Mouse (Mus musculus) splenic B cell, adult 2 months (primary cell): Measurements from ENCODE around the gene Postn.
A peak's percentile ranks its signal among the peaks of the same experiment; 100 is the strongest.

ENCODE experiments used
- DNase-seq: peaks from one replicate; pipeline ENCODE4 v3.0.0-alpha.2; 2011; ENCODE audit warnings: low read depth, low spot score
- H3K27me3 ChIP-seq: 2 replicates; pipeline ENCODE4 v1.6.1; 2012; ENCODE audit warnings: mild to moderate bottlenecking, low read length, moderate library complexity, mixed read lengths; ENCODE audit not compliant: control insufficient read depth, poor library complexity, insufficient read depth, severe bottlenecking
- H3K36me3 ChIP-seq: 2 replicates; pipeline ENCODE4 v1.6.1; 2012; ENCODE audit warnings: mild to moderate bottlenecking, low read length, moderate library complexity, mixed read lengths; ENCODE audit not compliant: control insufficient read depth, poor library complexity, insufficient read depth, severe bottlenecking

Gene Postn

DNA sequence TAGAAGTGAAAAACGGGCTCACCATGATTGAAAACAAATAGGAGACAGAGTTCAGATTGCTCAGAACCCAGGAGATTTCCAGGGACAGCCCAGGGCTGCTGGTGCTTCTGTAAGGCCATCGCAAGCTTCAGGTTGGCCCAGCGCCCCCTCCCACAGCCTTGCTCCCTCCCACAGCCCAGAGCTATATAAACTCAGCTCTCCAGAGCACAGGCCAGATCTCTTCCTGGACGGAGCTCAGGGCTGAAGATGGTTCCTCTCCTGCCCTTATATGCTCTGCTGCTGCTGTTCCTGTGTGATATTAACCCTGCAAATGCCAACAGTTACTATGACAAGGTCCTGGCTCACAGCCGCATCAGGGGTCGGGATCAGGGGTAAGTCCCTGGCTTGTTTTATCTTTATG is at the start of gene Postn:
Postn (plus strand) TSS at position 213 of the 400 bp plus-strand sequence.
- no peak for DNase-seq
- Histone ChIP-seq H3K36me3 (no peaks in the 10 kb centered on the region), H3K27me3 (no peaks in the 10 kb centered on the region)

DNA sequence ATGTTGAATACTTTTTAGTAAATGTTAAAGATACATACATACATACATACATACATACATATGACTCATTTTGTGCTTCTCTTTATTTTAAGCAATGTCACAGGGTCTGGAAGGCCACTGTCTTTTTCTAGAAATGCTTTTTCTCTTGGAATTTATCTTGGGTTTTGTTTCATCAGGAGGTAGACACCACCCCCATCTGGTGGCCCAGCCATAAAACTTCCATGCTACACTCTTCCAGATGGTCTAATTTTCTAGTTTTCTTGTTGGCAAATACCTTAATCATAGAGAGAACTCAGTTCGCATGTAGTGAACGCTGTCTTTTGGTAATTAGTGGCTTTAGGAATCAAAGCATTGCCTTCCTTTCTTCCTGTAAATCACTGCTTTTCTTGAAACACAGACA is 46.9 kb upstream of the Postn start:
- no peak for DNase-seq
- H3K36me3 ChIP-seq, result no peaks in the 10 kb centered on the region

DNA sequence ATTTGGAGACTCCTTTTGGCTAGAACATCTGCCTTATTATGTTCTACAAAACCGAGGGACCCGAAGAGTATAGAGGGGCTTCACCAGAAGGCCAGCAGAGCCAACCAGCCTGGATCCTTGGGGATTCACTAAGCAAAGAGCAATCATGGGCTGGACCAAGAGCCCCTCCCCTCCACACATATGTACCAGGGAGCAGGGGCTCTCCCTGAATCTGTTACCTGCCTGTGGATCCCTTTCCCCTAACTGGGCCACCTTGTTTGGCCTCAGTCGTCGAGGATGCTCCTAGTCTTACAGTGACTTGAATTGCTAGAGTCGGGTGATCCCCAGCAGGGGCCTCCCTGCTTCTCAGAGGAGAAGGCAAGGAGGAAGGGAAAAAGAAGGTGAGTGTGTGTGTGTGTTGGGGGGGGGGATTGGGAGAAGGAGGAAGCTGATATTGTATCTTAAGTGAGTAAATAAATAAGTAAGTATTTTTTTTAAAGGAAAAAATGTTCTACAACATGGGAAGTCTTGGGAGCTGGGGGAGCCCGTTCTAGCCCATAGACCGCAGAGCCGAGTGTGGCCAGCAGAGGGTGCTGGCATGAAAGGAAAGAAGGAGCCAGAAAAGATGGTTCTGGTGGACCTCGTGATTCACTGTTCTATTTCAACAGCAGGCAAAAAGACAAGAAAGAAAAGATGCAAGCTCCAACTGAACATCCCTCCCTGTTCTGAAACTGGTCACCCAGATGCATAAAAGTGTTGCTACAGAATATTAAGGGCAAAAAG is 7.8 kb upstream of the Postn start:
- DNase-seq, result peak; percentile 67
- Histone ChIP-seq H3K27me3 (no peaks in the 10 kb centered on the region), H3K36me3 (no peaks in the 10 kb centered on the region)

More for the DNA sequence above, 46.9 kb upstream of the Postn start:
- no peaks in the 10 kb centered on the region for H3K27me3 ChIP-seq

DNA sequence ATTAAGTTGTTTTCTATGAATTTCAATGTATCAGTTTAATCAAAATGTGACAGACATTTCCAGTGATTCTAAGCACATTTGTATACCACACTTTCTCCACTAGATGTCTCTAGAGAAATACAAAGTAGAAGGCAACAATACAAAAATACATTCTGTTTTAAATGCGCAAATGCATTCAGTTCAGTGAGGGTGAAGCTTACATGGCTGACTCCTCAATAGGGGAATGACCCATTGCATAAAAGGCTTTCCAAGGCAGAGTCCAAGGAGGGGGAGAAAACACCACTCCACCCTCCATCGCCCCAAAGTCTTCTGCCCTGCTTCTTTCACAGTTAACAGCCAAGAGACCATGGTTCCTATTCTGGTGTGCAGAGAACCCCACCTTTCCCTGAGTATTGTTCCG is 3.3 kb upstream of the Postn start:
- no peaks in the 10 kb centered on the region for H3K27me3 ChIP-seq
- peak; percentile 15 for DNase-seq
- no peaks in the 10 kb centered on the region for H3K36me3 ChIP-seq

DNA sequence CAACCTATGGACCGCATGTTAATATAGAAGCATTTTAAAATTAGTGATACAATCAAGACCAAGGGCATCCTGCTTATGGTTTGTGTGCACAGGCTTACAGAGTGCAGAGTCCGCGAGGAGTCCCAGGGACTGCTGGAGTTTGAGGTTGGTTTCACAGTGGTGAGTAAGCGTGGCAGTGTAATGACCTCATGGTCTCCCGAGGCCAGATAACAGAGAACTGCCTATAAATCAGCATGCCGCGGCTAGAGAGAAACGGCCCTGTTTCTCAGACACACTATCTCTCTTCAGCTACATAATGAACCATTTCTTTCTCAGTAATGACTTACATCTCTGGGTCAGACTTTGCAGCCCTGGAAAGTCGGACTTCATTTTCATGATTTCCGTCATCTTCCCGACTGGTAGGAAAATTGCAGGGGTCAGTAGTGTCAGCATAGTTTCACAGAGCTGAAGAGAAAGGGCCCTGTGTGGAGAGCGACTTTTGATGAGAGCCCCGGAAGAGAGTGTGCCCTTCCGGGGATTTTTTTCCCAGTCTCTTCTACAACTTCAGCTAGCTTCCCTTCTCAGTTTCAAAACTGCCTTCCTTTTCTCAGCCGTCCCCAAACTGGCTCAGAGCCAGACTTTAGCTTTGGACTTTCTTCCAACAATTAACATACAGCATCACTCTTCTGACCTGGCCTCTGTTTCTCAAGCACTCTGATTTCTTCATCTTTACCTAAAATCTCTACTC is 2.3 kb upstream of the Postn start:
- no peaks in the 10 kb centered on the region for H3K27me3 ChIP-seq
- DNase-seq, result no peak
- no peaks in the 10 kb centered on the region for H3K36me3 ChIP-seq

DNA sequence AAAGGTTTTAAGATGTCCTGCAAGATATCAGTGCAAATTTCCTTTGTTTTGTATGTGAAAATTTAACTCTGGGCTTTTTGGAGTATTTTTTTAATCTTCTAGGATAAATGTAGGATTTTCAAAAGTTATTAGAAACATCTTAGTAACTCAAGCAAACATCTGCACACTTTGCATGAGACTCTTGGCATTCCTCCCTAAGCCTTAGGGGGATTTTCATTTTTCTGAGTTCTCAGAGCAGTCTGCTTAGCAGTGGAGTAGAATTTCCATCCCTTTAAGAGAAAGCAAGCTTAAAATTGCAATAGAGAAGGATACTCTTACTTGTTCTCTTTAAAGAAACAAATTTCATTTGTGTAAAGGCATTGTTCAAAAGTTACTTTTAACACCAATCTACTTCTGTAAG is 747 bp downstream of the Postn start:
- Histone ChIP-seq H3K27me3 (no peaks in the 10 kb centered on the region), H3K36me3 (no peaks in the 10 kb centered on the region)
- no peak for DNase-seq

DNA sequence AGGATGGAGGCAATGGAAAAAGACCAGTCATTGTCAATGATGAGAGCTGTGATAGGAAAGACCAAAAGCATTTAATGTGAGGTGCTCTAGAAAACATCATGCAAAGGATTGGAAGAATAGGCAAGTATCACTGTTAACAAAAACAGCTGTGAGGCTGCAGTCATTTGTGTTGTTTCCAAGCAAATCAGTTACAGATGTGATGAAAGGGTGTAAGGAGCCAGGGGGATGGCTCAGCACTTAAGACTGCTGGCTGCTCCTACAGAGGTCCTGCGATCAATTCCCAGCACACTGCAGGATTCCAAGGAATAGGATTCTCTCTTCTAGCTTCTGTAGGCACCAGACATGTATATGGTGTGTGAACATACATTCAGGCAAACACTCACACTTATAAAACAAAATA is 10.1 kb downstream of the Postn start:
- DNase-seq, result no peak
- Histone ChIP-seq H3K27me3 (no peaks in the 10 kb centered on the region), H3K36me3 (no peaks in the 10 kb centered on the region)

DNA sequence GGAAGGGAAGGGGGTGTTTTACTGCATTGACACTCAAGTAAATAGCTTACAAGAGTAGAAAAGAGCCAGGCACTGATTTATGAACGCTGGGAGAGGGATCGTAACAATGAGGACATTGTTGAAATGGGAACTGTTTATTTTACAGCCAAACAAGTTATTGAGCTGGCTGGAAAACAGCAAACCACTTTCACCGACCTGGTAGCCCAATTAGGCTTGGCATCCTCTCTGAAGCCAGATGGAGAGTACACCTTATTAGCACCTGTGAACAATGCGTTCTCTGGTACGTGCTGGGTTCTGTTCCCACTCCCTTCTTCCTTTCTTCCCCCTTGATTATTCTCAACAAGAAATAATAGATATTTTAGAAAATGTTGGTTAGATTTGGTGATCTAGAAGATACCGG is 11.7 kb downstream of the Postn start:
- Histone ChIP-seq H3K36me3 (no peaks in the 10 kb centered on the region), H3K27me3 (no peaks in the 10 kb centered on the region)
- no peak for DNase-seq

DNA sequence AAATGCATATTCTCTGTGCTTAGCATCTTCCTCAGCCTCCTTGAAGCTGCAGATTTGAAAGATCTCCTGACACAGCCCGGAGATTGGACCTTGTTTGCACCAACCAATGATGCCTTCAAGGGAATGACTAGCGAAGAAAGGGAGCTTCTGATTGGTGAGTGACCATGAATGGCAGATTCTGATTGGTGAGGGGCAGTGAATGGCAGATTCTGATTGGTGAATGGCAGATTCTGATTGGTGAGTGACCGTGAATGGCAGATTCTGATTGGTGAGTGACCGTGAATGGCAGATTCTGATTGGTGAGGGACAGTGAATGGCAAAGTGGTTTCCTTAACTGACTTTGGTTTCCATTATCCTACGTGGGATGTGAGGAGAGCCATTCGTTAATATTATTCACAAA is 15.1 kb downstream of the Postn start:
- Histone ChIP-seq H3K27me3 (no peaks in the 10 kb centered on the region), H3K36me3 (no peaks in the 10 kb centered on the region)
- DNase-seq, result no peak

DNA sequence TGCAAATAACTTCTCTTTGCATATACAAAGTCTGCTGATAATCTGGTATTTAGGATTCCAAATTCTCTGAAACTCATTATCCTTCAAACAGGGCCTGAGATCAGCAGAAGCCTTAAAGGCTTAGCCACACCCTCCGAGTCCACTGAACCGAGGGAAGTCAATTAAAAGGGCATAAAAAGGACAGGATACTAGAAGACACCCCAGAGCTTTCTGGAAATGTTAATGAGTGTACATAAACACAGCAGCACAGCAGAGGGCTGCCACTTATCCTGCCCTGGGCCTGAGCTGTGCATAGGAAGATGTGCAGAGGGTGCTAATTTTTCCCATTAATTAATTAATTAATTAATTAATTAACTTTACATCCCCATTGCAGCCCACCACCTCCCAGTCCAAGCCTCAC is 16.7 kb downstream of the Postn start:
- DNase-seq, result no peak
- Histone ChIP-seq H3K36me3 (no peaks in the 10 kb centered on the region), H3K27me3 (no peaks in the 10 kb centered on the region)

DNA sequence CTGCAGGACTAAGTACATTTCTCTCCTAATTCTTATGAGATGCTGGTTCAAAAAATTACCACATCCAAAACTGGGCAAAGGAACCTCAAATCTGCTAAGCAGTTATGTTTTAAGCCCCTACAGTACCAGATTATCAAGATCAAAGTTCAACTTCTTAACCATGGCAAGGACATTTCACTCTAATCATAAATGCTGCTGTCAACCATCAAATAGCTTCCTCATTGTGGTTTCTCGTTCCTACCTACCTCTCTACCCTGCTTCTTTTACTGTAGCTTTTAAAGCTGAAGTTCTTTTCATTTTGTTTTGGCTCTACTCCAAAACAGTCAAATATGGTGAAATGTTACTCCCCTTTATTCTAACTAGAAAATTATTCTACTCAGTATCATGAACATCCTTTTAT is 17.2 kb downstream of the Postn start:
- H3K27me3 ChIP-seq, result no peaks in the 10 kb centered on the region
- H3K36me3 ChIP-seq, result no peaks in the 10 kb centered on the region
- DNase-seq, result no peak

DNA sequence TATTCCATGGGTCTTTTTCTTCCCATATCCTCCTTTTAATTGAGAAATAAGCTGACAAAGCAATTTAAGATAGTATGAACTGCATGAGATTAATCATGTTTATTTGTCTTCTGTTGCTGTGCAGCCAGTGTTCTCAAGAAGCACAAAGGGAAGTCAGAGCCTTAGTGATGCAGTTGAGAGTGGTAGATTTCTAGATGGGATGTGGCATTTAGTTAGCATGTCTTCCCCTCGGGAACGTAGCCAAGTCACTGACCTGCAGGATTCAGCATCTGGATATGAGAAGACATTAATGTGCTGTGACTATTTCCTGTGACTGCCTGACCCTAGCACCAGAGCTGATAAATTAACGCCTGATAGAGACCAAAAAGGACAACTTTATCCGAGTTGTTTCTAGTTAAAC is 19.1 kb downstream of the Postn start:
- no peaks in the 10 kb centered on the region for H3K36me3 ChIP-seq
- DNase-seq, result no peak
- no peaks in the 10 kb centered on the region for H3K27me3 ChIP-seq

DNA sequence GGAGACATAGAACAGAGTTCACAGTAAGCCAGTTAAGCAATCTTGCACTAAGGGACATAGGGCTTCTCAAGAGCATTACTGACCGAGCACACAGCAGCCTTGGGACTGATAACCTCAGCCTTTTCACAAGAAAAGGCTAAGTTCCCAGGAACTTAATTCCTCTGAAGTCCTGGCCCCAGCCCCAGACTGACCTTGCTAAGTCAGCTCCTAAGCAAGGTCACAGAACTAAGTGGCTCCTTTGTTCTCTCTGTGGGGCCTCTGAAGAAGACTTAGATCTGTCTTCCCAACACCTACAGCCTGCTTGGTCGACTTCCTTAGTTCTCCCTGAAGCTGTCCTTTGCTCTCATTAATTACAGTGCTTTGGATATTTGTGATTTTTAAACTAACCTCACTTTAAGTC is 38.4 kb downstream of the Postn start:
- Histone ChIP-seq H3K36me3 (no peaks in the 10 kb centered on the region), H3K27me3 (no peaks in the 10 kb centered on the region)
- no peak for DNase-seq

DNA sequence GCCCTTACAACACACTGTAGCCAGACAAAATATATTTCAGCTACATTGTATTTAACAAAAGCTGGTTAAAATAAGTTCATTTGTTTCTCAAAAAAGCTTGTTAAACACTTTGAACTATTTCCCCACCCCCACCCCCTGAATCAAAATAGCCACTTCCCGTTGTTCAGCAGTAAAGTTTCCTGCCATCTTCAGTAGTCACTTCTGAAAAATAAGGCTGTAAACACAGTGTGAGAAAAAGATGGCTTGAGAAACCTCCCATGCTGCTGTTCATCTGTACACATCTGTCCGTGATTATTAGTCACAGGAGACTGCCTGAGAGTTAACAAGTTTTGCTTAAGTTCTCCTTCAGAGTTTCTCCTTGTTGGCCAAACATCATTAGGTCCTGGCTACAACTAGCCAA is 39.0 kb downstream of the Postn start:
- DNase-seq, result no peak
- no peaks in the 10 kb centered on the region for H3K27me3 ChIP-seq
- H3K36me3 ChIP-seq, result no peaks in the 10 kb centered on the region

DNA sequence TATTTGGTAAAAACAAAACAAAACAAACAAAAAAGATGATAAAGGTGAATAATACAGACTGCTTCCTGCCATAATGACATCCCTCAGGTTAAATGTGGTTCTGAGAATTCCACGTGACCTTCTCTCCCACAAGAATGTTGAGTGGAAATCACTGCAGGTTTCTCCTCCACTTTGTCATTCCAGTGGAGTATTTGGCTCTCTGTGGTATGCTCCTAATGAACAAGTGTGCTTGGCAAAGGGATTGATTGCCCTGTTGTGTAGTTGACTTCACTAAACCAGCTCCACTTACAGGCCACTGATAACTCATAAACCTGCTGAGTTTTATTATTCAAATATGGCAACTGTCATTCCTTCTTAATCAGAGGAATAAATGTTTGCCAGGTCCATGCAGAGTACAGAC is 39.7 kb downstream of the Postn start:
- Histone ChIP-seq H3K27me3 (no peaks in the 10 kb centered on the region), H3K36me3 (no peaks in the 10 kb centered on the region)
- DNase-seq, result no peak
